Mouse (Mus musculus): ENCODE measurements around the gene Soga3. TPM values are rescaled to one million over a fixed set of nuclear protein-coding genes. Genes with fewer than 3 reads are reported as not detected.

Soga3 gene
- not detected for polyA plus RNA-seq (2014; fragmentation: Illumina TruSeq; extraction: RNeasy Lipid Tissue Mini Kit (QIAGEN cat#74804))

DNA sequence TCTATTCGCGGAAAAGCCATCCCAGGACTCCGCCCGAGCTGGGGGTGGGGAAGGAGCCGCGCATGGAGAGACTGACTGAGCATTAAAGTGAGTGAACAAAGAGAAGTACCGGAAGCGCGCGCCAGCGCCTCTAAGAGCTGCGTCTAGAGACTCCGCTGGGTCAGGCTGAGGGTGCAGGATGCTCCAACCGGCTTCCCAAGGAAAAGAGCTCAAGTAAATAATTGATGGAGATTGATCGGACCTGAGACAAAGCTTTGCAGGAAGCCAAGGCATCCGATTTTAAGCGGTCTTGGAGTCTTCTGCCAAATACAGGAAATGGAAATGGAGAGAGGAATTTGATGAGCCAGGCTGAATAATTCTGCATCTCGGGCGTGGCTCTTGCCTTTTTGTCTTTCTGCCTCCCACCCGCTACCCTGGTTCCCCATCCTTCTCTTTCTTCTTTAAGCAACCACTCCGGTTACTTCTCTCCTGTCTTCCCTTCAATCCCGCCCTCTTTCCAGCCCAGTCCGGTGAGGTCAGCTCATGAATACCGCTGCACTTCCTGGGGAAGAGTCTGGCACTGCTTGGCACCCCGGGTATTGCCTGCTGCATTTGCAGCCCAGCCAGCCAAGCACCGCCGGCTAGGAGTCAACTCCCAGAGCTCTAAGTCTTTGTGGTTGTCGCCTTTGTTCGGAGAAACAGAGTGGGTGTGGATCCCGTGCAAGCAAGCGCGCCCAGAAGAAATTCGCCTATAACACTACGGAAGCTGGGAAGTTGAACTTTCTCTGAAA is at the start of gene Soga3:
Soga3 (plus strand) TSS at position 274 of the 770 bp plus-strand sequence.

DNA sequence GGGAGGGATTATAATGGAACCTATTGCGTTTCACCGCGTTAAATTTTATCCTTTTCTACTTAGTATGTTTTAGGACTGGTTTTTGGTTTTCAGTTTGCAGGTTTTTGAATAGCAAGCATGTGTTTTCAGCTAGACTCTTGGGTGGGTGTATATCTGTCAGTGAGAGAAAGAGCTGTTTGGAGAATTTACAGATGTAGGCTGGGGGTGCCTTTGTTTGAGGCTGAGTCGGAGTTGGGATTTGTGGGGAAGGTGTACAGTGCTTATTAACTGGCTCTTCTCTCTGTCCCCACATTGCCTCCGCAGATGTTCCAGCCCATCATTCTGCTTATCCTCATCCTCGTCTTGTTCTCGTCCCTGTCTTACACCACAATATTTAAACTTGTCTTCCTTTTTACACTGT is 55.0 kb downstream of the Soga3 start, which contains the start of gene Gm49353:
Gm49353 (plus strand) TSS at position 313 of the 400 bp plus-strand sequence.

DNA sequence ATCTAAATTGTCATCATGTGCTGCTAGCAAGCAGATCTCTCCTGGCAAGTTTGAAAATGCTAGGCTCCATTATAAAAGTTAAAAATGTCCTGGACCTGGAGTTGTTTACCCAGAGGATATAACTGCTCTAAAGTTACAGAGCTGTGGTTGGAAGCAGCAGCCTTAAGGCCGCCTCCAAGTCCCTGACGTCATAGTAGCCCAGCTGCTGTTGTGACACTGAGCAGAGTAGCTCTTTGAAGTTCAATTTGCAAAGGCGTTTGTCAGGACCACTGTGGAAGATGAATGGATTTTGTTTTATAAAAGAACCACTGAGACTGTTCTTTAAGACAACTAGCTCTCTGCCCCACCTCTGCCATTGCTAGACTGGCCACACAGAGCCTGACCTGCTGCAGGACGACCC is 67.8 kb downstream of the Soga3 start, which contains the start of gene 9330159F19Rik:
9330159F19Rik (plus strand) TSS at position 154 of the 400 bp plus-strand sequence.

Other genes starting within 250 kb of the Soga3 start
- not detected for gene 2310057J18Rik, start 157.5 kb upstream of the Soga3 start, polyA plus RNA-seq (2014; fragmentation: Illumina TruSeq; extraction: RNeasy Lipid Tissue Mini Kit (QIAGEN cat#74804))
- gene Gm49353, start 55.1 kb downstream of the Soga3 start, polyA plus RNA-seq (2014; fragmentation: Illumina TruSeq; extraction: RNeasy Lipid Tissue Mini Kit (QIAGEN cat#74804)): not detected
- 1.4 TPM for gene 9330159F19Rik, start 67.8 kb downstream of the Soga3 start, polyA plus RNA-seq (2014; fragmentation: Illumina TruSeq; extraction: RNeasy Lipid Tissue Mini Kit (QIAGEN cat#74804))
- 73.9 TPM for gene Echdc1, start 169.3 kb downstream of the Soga3 start, polyA plus RNA-seq (2014; fragmentation: Illumina TruSeq; extraction: RNeasy Lipid Tissue Mini Kit (QIAGEN cat#74804))
- 142 TPM for gene Rnf146, start 218.6 kb downstream of the Soga3 start, polyA plus RNA-seq (2014; fragmentation: Illumina TruSeq; extraction: RNeasy Lipid Tissue Mini Kit (QIAGEN cat#74804))